Mouse (Mus musculus): ENCODE results near the gene Dnajc13.

- TF ChIP-seq POLR2A (IDR thresholded peaks at IDR 0.05; ENCODE audit: control insufficient read depth in 1 of 2, insufficient read depth in 1 of 2, low read depth in 1 of 2, low read length in 2 of 2, poor library complexity in 1 of 2) (no peak), MAX (IDR thresholded peaks at IDR 0.05; ENCODE audit: low read length) (no peak), E2F4 (IDR thresholded peaks at IDR 0.05; ENCODE audit: borderline replicate concordance, low read depth, low read length) (no peak), MYC (IDR thresholded peaks at IDR 0.05; ENCODE audit: low read depth, low read length) (no peak), SMC3 (IDR thresholded peaks at IDR 0.05; ENCODE audit: low read depth, low read length) (no peak), ZC3H11A (IDR thresholded peaks at IDR 0.05; ENCODE audit: low read depth, low read length) (no peak), CTCF (IDR thresholded peaks at IDR 0.05 in 2 of 3, conservative IDR thresholded peaks at IDR 0.05 in 1 of 3; ENCODE audit: control insufficient read depth in 1 of 3, insufficient read depth in 1 of 3, low read depth in 2 of 3, low read length in 3 of 3, poor library complexity in 1 of 3, severe bottlenecking in 1 of 3) (no peak), NRF1 (IDR thresholded peaks at IDR 0.05; ENCODE audit: insufficient read depth, low read depth, low read length, poor library complexity, severe bottlenecking) (no peak), TCF12 (IDR thresholded peaks at IDR 0.05; ENCODE audit: low read depth, low read length) (no peak), EP300 (IDR thresholded peaks at IDR 0.05; ENCODE audit: low read depth in 1 of 2, low read length in 2 of 2) (no peak), GABPA (IDR thresholded peaks at IDR 0.05; ENCODE audit: low read depth, low read length) (no peak), ELF1 (IDR thresholded peaks at IDR 0.05; ENCODE audit: low read depth, low read length) (no peak), RCOR1 (IDR thresholded peaks at IDR 0.05; ENCODE audit: low read depth, low read length) (no peak), MAFK (IDR thresholded peaks at IDR 0.05; ENCODE audit: borderline replicate concordance, low read depth, low read length) (no peak)
Measured at GRCm38 (mm10) chr9:104126833-104127232, 135.9 kb downstream of the Dnajc13 start, which contains the start of gene Ackr4.
